Mouse (Mus musculus): ENCODE results near the gene Slc9a6. TPM values are rescaled to one million over a fixed set of nuclear protein-coding genes. Genes with fewer than 3 reads are reported as not detected.
A peak's percentile ranks its signal among the peaks of the same experiment; 100 is the strongest.

The Slc9a6 gene
- polyA plus RNA-seq (2016; fragmentation: Nextera tagmentation; extraction: Ambion mirVana) = 8.9 and 9.9 TPM in 2 replicates

DNA sequence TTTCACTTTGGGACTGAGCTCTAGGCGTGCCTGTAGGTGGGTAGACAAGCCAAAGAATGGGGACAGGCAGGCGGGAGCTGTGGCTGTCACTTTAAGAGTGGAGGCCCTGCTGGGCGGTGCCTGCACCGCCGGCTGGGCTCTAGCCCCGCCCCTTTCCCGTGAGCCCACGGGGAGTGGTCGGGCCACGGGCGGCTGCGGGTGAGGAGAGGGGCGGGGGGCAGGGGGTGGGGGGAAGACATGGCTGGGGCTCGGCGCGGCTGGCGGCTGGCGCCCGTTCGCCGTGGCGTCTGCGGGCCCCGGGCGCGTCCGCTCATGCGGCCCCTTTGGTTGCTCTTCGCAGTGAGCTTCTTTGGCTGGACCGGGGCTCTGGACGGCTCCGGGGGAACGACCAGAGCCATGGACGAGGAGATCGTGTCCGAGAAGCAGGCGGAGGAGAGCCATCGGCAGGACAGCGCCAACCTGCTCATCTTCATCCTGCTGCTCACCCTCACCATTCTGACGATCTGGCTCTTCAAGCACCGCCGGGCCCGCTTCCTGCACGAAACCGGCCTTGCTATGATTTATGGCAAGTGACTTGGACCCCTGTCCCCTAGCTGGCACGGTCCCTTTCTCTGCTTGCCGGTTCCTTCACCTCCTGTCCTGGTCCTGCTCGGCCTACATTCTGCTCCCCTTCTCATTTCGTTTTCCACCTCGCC, at the start of gene Slc9a6:
Gene Slc9a6 (plus strand): TSS at position 135 of the 695 bp plus-strand sequence.
- H3K27ac ChIP-seq (replicated peaks) = peak within 1 kb of the TSS; percentile 85
- H3K9me3 ChIP-seq = no peaks in the 10 kb centered on the region
- peak within 1 kb of the TSS; percentile 67 for H3K4me3 ChIP-seq
- no peaks in the 10 kb centered on the region for H3K36me3 ChIP-seq (replicated peaks)
- peaks cover 8% of the 10 kb centered on the region; the same call in 1 of the 2 replicates for H3K4me1 ChIP-seq
- 12% methylated on average over 36 of the region's 50 CpGs for WGBS
- no peaks in the 10 kb centered on the region for H3K27me3 ChIP-seq (replicated peaks; ENCODE audit: low read depth, poor library complexity, severe bottlenecking)
- peak; percentile 87 for DNase-seq (ENCODE audit: low spot score)

DNA sequence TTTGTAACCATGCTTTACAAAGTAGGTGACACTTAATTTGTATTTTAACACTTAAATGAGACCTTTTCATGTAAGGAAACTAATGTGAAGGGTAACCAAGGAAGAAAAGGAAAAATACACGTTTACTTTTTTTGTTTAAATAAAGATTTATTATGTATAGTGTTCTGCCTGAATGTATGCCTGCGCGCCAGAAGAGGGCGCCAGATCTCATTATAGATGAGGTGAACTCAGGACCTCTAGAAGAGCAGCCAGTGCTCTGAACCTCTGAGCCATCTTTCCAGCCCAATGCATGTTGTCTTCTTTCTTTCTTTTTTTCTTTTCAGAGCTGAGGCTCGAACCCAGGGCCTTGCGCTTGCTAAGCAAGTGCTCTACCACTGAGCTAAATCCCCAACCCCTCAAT, 37.1 kb upstream of the Slc9a6 start:
- Histone ChIP-seq H3K4me3 (no peak overlapping the region), H3K27me3 (replicated peaks; ENCODE audit: low read depth, poor library complexity, severe bottlenecking) (no peaks in the 10 kb centered on the region), H3K9me3 (no peaks in the 10 kb centered on the region), H3K4me1 (no peaks in the 10 kb centered on the region), H3K36me3 (replicated peaks) (no peaks in the 10 kb centered on the region), H3K27ac (replicated peaks) (no peak overlapping the region)
- 19% methylated on average over 6 of the region's 6 CpGs for WGBS
- DNase-seq (ENCODE audit: low spot score) = peak; percentile 24

DNA sequence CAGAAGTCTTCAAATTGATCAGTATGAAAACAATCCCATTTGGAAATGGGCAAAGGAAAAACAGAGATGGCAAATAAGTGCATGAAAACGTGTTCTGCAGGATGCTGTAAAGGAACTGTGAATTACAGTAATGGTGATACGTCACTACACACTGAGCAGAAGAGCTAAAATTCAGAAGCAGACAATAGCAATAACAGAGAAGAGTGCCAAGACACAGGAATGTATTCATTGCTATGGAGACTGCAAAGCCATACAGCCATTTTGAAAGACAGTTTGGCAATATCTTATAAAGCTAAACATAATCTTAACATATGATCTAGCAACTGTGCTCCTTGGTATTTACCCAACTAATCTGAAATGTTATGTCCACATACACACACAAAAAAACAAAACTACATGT, 31.4 kb upstream of the Slc9a6 start:
- Histone ChIP-seq H3K27ac (replicated peaks) (no peak overlapping the region), H3K4me1 (no peaks in the 10 kb centered on the region), H3K36me3 (replicated peaks) (no peaks in the 10 kb centered on the region), H3K9me3 (no peaks in the 10 kb centered on the region), H3K27me3 (replicated peaks; ENCODE audit: low read depth, poor library complexity, severe bottlenecking) (no peaks in the 10 kb centered on the region), H3K4me3 (no peak overlapping the region)
- 79% methylated on average over 2 of the region's 2 CpGs for WGBS
- DNase-seq (ENCODE audit: low spot score) = no peak

DNA sequence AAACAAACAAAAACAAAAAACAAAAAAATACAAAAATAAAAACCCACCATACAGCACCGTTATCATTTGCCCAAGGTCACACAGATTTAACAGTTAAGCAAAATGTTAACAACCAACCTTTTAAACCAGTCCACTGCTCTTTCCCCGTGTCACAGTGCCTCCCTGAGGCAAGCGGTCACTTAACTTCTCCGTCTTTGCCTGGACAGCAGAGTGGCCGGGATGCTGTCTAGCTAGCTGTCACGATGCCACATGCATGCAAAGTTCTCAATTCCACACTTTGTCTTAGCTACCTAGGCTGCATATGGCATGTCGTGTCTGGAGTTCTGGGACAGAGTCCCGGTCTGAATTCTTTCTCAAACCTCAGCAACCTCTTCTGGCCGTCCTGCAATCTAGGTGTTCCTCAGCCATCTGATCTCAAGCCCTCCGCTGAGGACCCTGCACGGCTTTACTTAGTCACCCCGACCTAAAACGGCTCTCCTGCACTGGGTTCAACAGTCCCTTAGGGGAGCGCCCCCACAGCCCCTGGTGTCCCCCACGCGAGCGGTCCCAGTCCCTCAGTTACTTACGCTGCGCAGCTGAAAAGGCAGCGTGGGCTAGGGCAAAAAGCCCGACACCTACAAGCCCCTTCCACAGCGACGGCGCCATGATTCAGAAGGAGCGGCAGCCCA, 12.2 kb upstream of the Slc9a6 start:
- no peak for DNase-seq (ENCODE audit: low spot score)
- H3K27ac ChIP-seq (replicated peaks) = peak overlapping the region; percentile 87
- H3K9me3 ChIP-seq = 0 out of 2 replicates have a peak, but pooled peaks cover 4% of the 10 kb centered on the region
- H3K27me3 ChIP-seq (replicated peaks; ENCODE audit: low read depth, poor library complexity, severe bottlenecking) = no peaks in the 10 kb centered on the region
- H3K36me3 ChIP-seq (replicated peaks) = peaks cover 12% of the 10 kb centered on the region; the same call in 1 of the 2 replicates
- peak overlapping the region; percentile 71 for H3K4me3 ChIP-seq
- H3K4me1 ChIP-seq = 0 out of 2 replicates have a peak, but pooled peaks cover 5% of the 10 kb centered on the region
- 17% methylated on average over 25 of the region's 25 CpGs for WGBS

DNA sequence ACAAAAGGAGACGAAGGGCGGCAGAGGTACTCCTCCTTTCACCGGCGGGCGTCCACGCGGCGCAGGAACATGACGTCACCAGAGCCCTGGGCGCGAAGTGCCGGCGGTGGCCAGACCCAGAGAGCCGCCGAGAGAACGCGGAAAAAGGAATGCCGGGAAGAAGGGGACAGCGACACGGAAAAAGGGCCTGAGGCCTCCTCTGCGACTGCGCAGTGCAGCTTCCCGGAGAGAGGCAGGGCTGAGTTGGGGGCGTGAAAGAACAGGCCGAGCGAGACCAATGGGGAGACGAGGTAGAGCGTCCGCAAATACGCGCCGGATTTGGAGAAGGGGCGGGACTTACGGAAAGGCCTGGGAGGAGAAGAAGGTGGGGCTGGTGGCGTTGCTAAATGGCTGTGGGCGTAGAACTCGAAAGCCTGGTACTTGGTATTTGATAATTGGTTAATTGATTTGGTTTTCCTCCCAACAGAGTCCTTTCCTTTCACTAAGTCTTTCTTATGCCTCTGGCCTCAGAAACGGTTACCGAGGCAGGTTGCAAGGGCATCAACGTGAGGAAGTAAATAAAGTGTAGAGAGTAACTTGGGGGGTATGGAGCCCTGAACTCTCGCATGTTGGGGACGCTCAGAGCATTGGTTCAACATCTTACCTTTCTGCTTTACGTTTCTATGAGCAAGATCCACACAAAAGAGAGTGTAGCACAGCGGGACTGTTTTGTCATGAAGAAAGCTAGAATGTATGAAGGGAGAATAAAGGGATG, 11.5 kb upstream of the Slc9a6 start, which contains the start of gene Mmgt1:
Gene Mmgt1 (minus strand): TSS at position 183 of the 754 bp plus-strand sequence.
- Histone ChIP-seq H3K4me1 (0 out of 2 replicates have a peak, but pooled peaks cover 5% of the 10 kb centered on the region), H3K27ac (replicated peaks) (peak within 1 kb of the TSS; percentile 87), H3K36me3 (replicated peaks) (peaks cover 9% of the 10 kb centered on the region; the same call in 1 of the 2 replicates), H3K4me3 (peak within 1 kb of the TSS; percentile 71), H3K9me3 (0 out of 2 replicates have a peak, but pooled peaks cover 4% of the 10 kb centered on the region), H3K27me3 (replicated peaks; ENCODE audit: low read depth, poor library complexity, severe bottlenecking) (no peaks in the 10 kb centered on the region)
- peak; percentile 93 for DNase-seq (ENCODE audit: low spot score)
- WGBS = 12% methylated on average over 44 of the region's 44 CpGs

DNA sequence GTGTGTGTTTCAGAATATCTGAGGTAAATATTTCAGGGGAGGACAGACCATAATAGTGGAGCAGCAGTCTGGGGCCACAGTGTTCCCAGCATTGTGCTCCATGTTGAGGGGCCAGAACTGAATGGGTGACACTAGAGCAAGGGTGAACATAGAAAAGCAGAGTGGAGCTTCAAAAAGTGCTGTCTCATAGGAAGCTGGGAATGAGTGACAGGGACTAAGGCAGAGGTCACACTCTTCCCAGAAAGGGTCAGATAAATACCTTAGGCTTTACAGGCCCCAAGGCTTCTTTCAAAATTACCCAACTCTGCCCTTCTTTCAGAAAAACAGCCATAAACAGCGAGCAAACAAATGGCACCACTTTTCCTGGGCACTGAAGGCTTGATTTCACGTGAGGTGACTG, 3.0 kb upstream of the Slc9a6 start:
- 61% methylated on average over 2 of the region's 2 CpGs for WGBS
- H3K4me3 ChIP-seq = no peak overlapping the region
- H3K9me3 ChIP-seq = no peaks in the 10 kb centered on the region
- H3K36me3 ChIP-seq (replicated peaks) = no peaks in the 10 kb centered on the region
- H3K27me3 ChIP-seq (replicated peaks; ENCODE audit: low read depth, poor library complexity, severe bottlenecking) = no peaks in the 10 kb centered on the region
- no peak overlapping the region for H3K27ac ChIP-seq (replicated peaks)
- no peak for DNase-seq (ENCODE audit: low spot score)
- peaks cover 8% of the 10 kb centered on the region; the same call in 1 of the 2 replicates for H3K4me1 ChIP-seq

DNA sequence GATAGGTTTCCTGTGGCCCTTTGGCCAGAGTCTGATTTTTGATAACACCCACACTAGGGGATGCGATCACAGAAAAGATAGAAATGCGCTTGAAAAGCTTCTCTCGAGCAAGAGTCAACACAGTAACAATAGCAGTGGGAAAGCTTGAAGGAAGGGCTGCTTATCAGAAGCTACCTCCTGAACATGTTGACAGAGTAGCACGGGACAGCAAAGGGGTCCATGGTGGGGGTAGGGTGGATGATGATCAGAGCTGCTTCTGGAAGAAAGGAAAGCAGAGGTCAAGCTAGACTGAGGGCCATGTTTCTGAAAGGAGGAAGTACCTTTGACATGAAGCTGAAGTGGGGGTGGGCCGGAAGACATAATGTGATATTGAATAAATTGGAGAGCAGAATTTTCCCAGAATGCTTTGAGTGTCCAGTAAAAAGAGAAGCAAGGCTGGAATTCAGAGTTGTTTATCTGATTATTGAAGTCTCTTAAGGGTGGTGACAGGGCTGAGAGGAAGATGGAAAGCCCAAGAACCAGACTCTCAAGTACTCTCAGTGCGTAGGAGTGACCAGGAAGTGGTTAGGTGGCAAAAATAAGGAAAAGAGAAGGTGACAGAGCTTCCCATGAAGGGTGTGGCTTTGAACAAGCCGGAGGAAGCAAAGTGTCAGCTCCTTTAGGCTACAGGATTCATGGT, 2.4 kb upstream of the Slc9a6 start:
- Histone ChIP-seq H3K27me3 (replicated peaks; ENCODE audit: low read depth, poor library complexity, severe bottlenecking) (no peaks in the 10 kb centered on the region), H3K4me3 (no peak overlapping the region), H3K9me3 (no peaks in the 10 kb centered on the region), H3K36me3 (replicated peaks) (no peaks in the 10 kb centered on the region), H3K27ac (replicated peaks) (no peak overlapping the region), H3K4me1 (peaks cover 8% of the 10 kb centered on the region; the same call in 1 of the 2 replicates)
- 76% methylated on average over 7 of the region's 7 CpGs for WGBS
- no peak for DNase-seq (ENCODE audit: low spot score)

DNA sequence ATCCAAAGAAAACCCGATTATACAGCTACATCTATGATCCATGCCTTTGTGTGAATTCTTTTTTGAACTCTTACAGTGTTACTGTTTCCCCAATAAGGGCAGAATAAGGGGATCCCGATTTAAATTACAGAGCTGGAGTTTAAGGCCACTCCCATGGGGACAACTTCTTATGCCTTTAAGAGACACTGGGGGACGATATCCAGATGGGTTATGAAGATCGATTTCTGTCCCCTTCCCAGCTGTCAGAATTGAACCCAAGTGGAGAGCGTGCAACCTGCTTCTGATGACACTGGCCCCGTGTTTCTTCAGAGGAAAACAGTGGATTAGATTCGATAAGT, 303 bp upstream of the Slc9a6 start:
- H3K4me1 ChIP-seq = peaks cover 8% of the 10 kb centered on the region; the same call in 1 of the 2 replicates
- no peaks in the 10 kb centered on the region for H3K27me3 ChIP-seq (replicated peaks; ENCODE audit: low read depth, poor library complexity, severe bottlenecking)
- H3K4me3 ChIP-seq = peak overlapping the region; percentile 67
- 29% methylated on average over 7 of the region's 7 CpGs for WGBS
- no peak for DNase-seq (ENCODE audit: low spot score)
- H3K27ac ChIP-seq (replicated peaks) = peak overlapping the region; percentile 85
- H3K36me3 ChIP-seq (replicated peaks) = no peaks in the 10 kb centered on the region
- H3K9me3 ChIP-seq = no peaks in the 10 kb centered on the region

DNA sequence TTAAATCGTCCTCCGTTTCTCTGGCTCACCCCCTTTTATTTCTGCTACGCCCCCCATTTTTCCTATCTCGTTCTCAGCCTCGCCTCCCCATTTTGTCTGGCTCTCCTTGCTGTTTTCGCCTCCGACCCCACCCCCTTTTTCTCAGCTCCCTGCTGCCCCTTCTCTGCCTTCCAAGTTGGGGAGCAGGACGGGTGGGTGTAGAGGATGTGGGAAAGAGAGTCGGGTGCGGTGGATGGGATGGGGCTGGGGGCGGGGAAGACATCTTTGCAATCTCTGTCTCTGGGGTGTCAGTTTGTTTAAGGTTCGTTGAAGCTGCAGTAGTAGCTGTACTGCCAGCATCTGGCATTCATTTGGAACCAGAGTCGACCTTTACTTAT, 749 bp downstream of the Slc9a6 start:
- peak overlapping the region; percentile 67 for H3K4me3 ChIP-seq
- H3K9me3 ChIP-seq = no peaks in the 10 kb centered on the region
- DNase-seq (ENCODE audit: low spot score) = peak; percentile 37
- H3K27me3 ChIP-seq (replicated peaks; ENCODE audit: low read depth, poor library complexity, severe bottlenecking) = no peaks in the 10 kb centered on the region
- 16% methylated on average over 13 of the region's 13 CpGs for WGBS
- no peaks in the 10 kb centered on the region for H3K36me3 ChIP-seq (replicated peaks)
- H3K27ac ChIP-seq (replicated peaks) = peak overlapping the region; percentile 85
- peaks cover 8% of the 10 kb centered on the region; the same call in 1 of the 2 replicates for H3K4me1 ChIP-seq

DNA sequence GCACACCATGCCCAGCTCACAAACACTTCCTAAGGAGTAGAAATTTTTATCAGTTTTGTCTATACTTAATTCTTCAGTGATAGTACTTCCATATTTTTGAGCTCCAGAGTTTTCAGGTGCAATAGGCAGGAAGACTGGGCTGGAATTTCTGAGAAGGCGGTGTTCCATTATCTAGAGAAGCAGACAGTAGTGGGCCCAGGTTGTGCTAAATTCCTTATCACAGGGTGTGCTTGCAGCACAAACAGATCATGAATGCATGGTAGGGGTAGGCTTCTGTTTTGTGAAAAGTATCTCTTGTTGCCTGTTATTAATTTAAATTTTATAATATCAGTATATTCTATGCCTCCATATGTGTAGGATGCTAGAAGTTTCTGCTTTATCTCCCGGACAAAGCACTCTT, 5.7 kb downstream of the Slc9a6 start:
- no peak for DNase-seq (ENCODE audit: low spot score)
- 84% methylated on average over 2 of the region's 2 CpGs for WGBS
- H3K36me3 ChIP-seq (replicated peaks) = no peaks in the 10 kb centered on the region
- H3K9me3 ChIP-seq = no peaks in the 10 kb centered on the region
- no peak overlapping the region for H3K27ac ChIP-seq (replicated peaks)
- H3K4me3 ChIP-seq = no peak overlapping the region
- H3K27me3 ChIP-seq (replicated peaks; ENCODE audit: low read depth, poor library complexity, severe bottlenecking) = no peaks in the 10 kb centered on the region
- H3K4me1 ChIP-seq = peaks cover 8% of the 10 kb centered on the region; the same call in 1 of the 2 replicates

DNA sequence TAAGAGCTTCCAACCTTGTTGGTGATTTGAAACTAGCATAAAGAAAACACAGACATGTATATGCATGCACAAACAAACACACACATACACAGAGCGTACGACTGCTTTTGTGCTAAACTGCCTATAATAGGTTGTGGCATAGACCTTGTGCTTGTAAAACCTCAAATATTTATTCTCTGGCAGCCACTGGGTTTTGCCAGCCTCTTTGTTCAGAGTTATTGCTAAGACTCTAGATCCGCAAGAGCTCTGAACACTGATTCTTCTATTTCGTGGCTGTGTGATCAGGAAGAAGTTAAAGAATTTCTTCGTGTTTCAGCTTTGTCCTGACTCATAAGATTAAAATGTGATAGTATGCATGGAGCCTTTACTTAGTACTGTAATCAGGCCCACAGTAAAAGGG, 26.6 kb downstream of the Slc9a6 start:
- Histone ChIP-seq H3K9me3 (no peaks in the 10 kb centered on the region), H3K27ac (replicated peaks) (no peak overlapping the region), H3K4me1 (no peaks in the 10 kb centered on the region), H3K36me3 (replicated peaks) (peaks cover 7% of the 10 kb centered on the region; the same call in 1 of the 2 replicates), H3K27me3 (replicated peaks; ENCODE audit: low read depth, poor library complexity, severe bottlenecking) (no peaks in the 10 kb centered on the region), H3K4me3 (no peak overlapping the region)
- DNase-seq (ENCODE audit: low spot score) = no peak
- WGBS = 87% methylated on average over 5 of the region's 5 CpGs

DNA sequence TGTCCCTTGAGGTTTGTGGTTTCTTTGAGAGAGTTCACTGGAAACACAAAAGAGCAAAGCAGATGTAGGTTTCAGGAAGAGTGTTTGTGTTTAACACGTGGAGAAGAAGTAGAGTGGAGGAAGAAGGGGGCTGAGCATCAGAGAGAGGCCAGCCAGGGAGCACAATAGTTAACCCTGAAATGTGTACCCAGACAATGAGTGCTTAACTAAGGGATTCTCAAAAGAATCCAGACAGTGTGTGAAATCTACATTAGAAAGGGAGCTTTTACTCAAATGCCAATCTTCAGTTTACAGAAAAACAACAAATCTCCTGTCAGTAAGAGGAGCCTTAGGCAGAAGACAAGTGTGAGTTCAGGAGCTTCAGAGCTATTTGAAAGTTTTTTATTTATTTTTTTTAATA, 30.5 kb downstream of the Slc9a6 start:
- H3K27ac ChIP-seq (replicated peaks) = no peak overlapping the region
- no peak for DNase-seq (ENCODE audit: low spot score)
- no peaks in the 10 kb centered on the region for H3K9me3 ChIP-seq
- H3K4me1 ChIP-seq = no peaks in the 10 kb centered on the region
- WGBS = 7% methylated on average over 1 of the region's 1 CpGs
- H3K27me3 ChIP-seq (replicated peaks; ENCODE audit: low read depth, poor library complexity, severe bottlenecking) = no peaks in the 10 kb centered on the region
- no peak overlapping the region for H3K4me3 ChIP-seq
- H3K36me3 ChIP-seq (replicated peaks) = peaks cover 7% of the 10 kb centered on the region; the same call in 1 of the 2 replicates
